Mouse (Mus musculus) lung, adult 2 months (tissue): ENCODE measurements around the gene Edrf1. TPM values are rescaled to one million over a fixed set of nuclear protein-coding genes. Genes with fewer than 3 reads are reported as not detected.
A peak's percentile ranks its signal among the peaks of the same experiment; 100 is the strongest.
"Not testable (repeated sequence)": the region's sequence is repeated elsewhere in the genome, so short reads cannot be mapped to it uniquely, and the experiment has no call there.

Experiments used
- DNase-seq: peaks from one replicate; pipeline ENCODE4 v3.0.0; 2022
- H3K4me1 ChIP-seq: fragments of 200-500 bp; 2 replicates; pipeline ENCODE4 v1.6.1; 2011; ENCODE audit warnings: low read length; ENCODE audit not compliant: control insufficient read depth, insufficient read depth
- H3K4me3 ChIP-seq: fragments of 200-500 bp; replicated peaks from 2 replicates; pipeline ENCODE3; 2011; ENCODE audit warnings: low read depth, mild to moderate bottlenecking, control low read depth, low read length; ENCODE audit errors: extremely low read depth
- CTCF ChIP-seq: fragments of 200-500 bp; IDR thresholded peaks from 2 replicates; pipeline ENCODE4 v1.5.1; 2011; ENCODE audit warnings: mild to moderate bottlenecking, low read length, control low read depth; ENCODE audit not compliant: insufficient read depth
- POLR2A ChIP-seq: fragments of 200-500 bp; IDR thresholded peaks from 2 replicates; pipeline ENCODE4 v1.6.1; 2011; ENCODE audit warnings: low read depth, mild to moderate bottlenecking, control low read depth, low read length, borderline replicate concordance; ENCODE audit errors: extremely low read depth
- WGBS: fragments of 180-500 bp; shearing (Covaris S2); methylation state at CpG from one replicate; pipeline ENCODE4 v1.1.7; 2018; 5-methylcytosine and 5-hydroxymethylcytosine counted together
- polyA plus RNA-seq: library from polyadenylated mRNA; depleted of rRNA; stranded (reverse); fragments of >200 nt; gene quantifications from 2 replicates; pipeline ENCODE4 v1.2.3, GENCODE M21; 2012

The Edrf1 gene
- polyA plus RNA-seq, 1 experiment: 9.1 TPM

GRCm38 (mm10) chr7:133679439-133679838 is 42.1 kb downstream of the Edrf1 start:
- no peak for DNase-seq
- WGBS: 55% methylated on average over 4 of the region's 4 CpGs
- Histone ChIP-seq H3K4me1 (no peaks in the 10 kb centered on the region), H3K4me3 (no peak overlapping the region)
- TF ChIP-seq CTCF (no peak), POLR2A (no peak)

GRCm38 (mm10) chr7:133679961-133680360 is 42.6 kb downstream of the Edrf1 start, which contains the start of gene Mmp21:
TSS of gene Mmp21 (minus strand) at chr7:133680061.
- no peak for DNase-seq
- 91% methylated on average over 3 of the region's 3 CpGs for WGBS
- no peaks in the 10 kb centered on the region for H3K4me1 ChIP-seq
- no peak for TF ChIP-seq POLR2A
- no peak for TF ChIP-seq CTCF
- H3K4me3 ChIP-seq: no peak within 1 kb of the TSS

GRCm38 (mm10) chr7:133683626-133684025 is 46.3 kb downstream of the Edrf1 start:
- no peaks in the 10 kb centered on the region for H3K4me1 ChIP-seq
- no peak for TF ChIP-seq POLR2A
- no peak for TF ChIP-seq CTCF
- WGBS: 83% methylated on average over 5 of the region's 5 CpGs
- no peak for DNase-seq
- no peak overlapping the region for H3K4me3 ChIP-seq

GRCm38 (mm10) chr7:133684110-133684509 is 46.8 kb downstream of the Edrf1 start:
- no peak for TF ChIP-seq POLR2A
- peak; percentile 49 for TF ChIP-seq CTCF
- Histone ChIP-seq H3K4me3 (no peak overlapping the region), H3K4me1 (no peaks in the 10 kb centered on the region)
- no peak for DNase-seq
- 89% methylated on average over 5 of the region's 5 CpGs for WGBS

GRCm38 (mm10) chr7:133684701-133685100 is 47.4 kb downstream of the Edrf1 start:
- Histone ChIP-seq H3K4me3 (no peak overlapping the region), H3K4me1 (no peaks in the 10 kb centered on the region)
- no peak for DNase-seq
- TF ChIP-seq POLR2A (no peak), CTCF (no peak)
- 90% methylated on average over 6 of the region's 6 CpGs for WGBS

GRCm38 (mm10) chr7:133685644-133686043 is 48.3 kb downstream of the Edrf1 start:
- not testable (repeated sequence) for H3K4me1 ChIP-seq, H3K4me3 ChIP-seq, DNase-seq

GRCm38 (mm10) chr7:133698021-133698709 is 60.8 kb downstream of the Edrf1 start:
- TF ChIP-seq CTCF (no peak), POLR2A (no peak)
- Histone ChIP-seq H3K4me1 (no peaks in the 10 kb centered on the region), H3K4me3 (no peak overlapping the region)
- no peak for DNase-seq
- WGBS: 81% methylated on average over 12 of the region's 12 CpGs

- no peak overlapping the region for H3K4me3 ChIP-seq
- TF ChIP-seq CTCF (no peak), POLR2A (no peak)
- WGBS: 72% methylated on average over 4 of the region's 4 CpGs
- no peaks in the 10 kb centered on the region for H3K4me1 ChIP-seq
- DNase-seq: no peak
Measured at GRCm38 (mm10) chr7:133699885-133700284, 62.5 kb downstream of the Edrf1 start.

- WGBS: 93% methylated on average over 7 of the region's 7 CpGs
- DNase-seq: no peak
- H3K4me1 ChIP-seq: no peaks in the 10 kb centered on the region
Measured at GRCm38 (mm10) chr7:133701366-133701765, 64.0 kb downstream of the Edrf1 start.

GRCm38 (mm10) chr7:133702333-133702732 is 65.0 kb downstream of the Edrf1 start:
- TF ChIP-seq POLR2A (no peak), CTCF (no peak)
- DNase-seq: no peak
- H3K4me1 ChIP-seq: no peaks in the 10 kb centered on the region
- H3K4me3 ChIP-seq: no peak overlapping the region
- WGBS: 72% methylated on average over 10 of the region's 10 CpGs

More at GRCm38 (mm10) chr7:133701366-133701765, 64.0 kb downstream of the Edrf1 start:
- TF ChIP-seq CTCF (no peak), POLR2A (no peak)
- H3K4me3 ChIP-seq: no peak overlapping the region
